Mouse (Mus musculus): Measurements from ENCODE around the gene Yeats4. TPM values are rescaled to one million over a fixed set of nuclear protein-coding genes. Genes with fewer than 3 reads are reported as not detected.

The Yeats4 gene
- polyA plus RNA-seq, 1 experiment from 2014 or later: 131 TPM

- WGBS: 89% methylated on average over 3 of the region's 3 CpGs
- H3K4me2 ChIP-seq (ENCODE audit: low read depth, severe bottlenecking): no peak overlapping the region
- no peaks in the 10 kb centered on the region for H3K36me3 ChIP-seq (ENCODE audit: control insufficient read depth, insufficient read depth, low read length)
- no peak for DNase-seq (ENCODE audit: low spot score)
- no peaks in the 10 kb centered on the region for H3K4me1 ChIP-seq (ENCODE audit: control insufficient read depth, insufficient read depth, low read length)
- no peaks in the 10 kb centered on the region for H3K9me3 ChIP-seq (ENCODE audit: control insufficient read depth, low read length)
- H3K4me3 ChIP-seq (ENCODE audit: low read depth, low read length): no peak overlapping the region
- no peak overlapping the region for H3K27ac ChIP-seq (replicated peaks; ENCODE audit: low read depth, low read length)
- ATAC-seq (ENCODE audit: insufficient number of reproducible peaks, low FRiP score, low TSS enrichment, low read depth): no peak
- no peak overlapping the region for H3K9ac ChIP-seq (ENCODE audit: low read length)
- H3K27me3 ChIP-seq (ENCODE audit: control insufficient read depth, insufficient read depth, low read length): no peaks in the 10 kb centered on the region
Observed at GRCm38 (mm10) chr10:117196696-117197095, 27.6 kb downstream of the Yeats4 start.

- ATAC-seq (ENCODE audit: insufficient number of reproducible peaks, low FRiP score, low TSS enrichment, low read depth): no peak
- no peaks in the 10 kb centered on the region for H3K4me1 ChIP-seq (ENCODE audit: control insufficient read depth, insufficient read depth, low read length)
- no peak overlapping the region for H3K27ac ChIP-seq (replicated peaks; ENCODE audit: low read depth, low read length)
- H3K4me3 ChIP-seq (ENCODE audit: low read depth, low read length): no peak overlapping the region
- no peaks in the 10 kb centered on the region for H3K36me3 ChIP-seq (ENCODE audit: control insufficient read depth, insufficient read depth, low read length)
- no peak overlapping the region for H3K9ac ChIP-seq (ENCODE audit: low read length)
- WGBS: 92% methylated on average over 4 of the region's 4 CpGs
- H3K27me3 ChIP-seq (ENCODE audit: control insufficient read depth, insufficient read depth, low read length): no peaks in the 10 kb centered on the region
- no peak for DNase-seq (ENCODE audit: low spot score)
- H3K9me3 ChIP-seq (ENCODE audit: control insufficient read depth, low read length): no peaks in the 10 kb centered on the region
- H3K4me2 ChIP-seq (ENCODE audit: low read depth, severe bottlenecking): no peak overlapping the region
Observed at GRCm38 (mm10) chr10:117195748-117196147, 28.6 kb downstream of the Yeats4 start.

- ATAC-seq (ENCODE audit: insufficient number of reproducible peaks, low FRiP score, low TSS enrichment, low read depth) (no peak), DNase-seq (ENCODE audit: low spot score) (no peak)
- Histone ChIP-seq H3K4me2 (ENCODE audit: low read depth, severe bottlenecking) (no peak overlapping the region), H3K9ac (ENCODE audit: low read length) (no peak overlapping the region), H3K27ac (replicated peaks; ENCODE audit: low read depth, low read length) (no peak overlapping the region), H3K4me3 (ENCODE audit: low read depth, low read length) (no peak overlapping the region), H3K27me3 (ENCODE audit: control insufficient read depth, insufficient read depth, low read length) (no peaks in the 10 kb centered on the region), H3K4me1 (ENCODE audit: control insufficient read depth, insufficient read depth, low read length) (no peaks in the 10 kb centered on the region), H3K9me3 (ENCODE audit: control insufficient read depth, low read length) (no peaks in the 10 kb centered on the region), H3K36me3 (ENCODE audit: control insufficient read depth, insufficient read depth, low read length) (no peaks in the 10 kb centered on the region)
- 94% methylated on average over 12 of the region's 12 CpGs for WGBS
Observed at GRCm38 (mm10) chr10:117195005-117195404, 29.3 kb downstream of the Yeats4 start.

DNA sequence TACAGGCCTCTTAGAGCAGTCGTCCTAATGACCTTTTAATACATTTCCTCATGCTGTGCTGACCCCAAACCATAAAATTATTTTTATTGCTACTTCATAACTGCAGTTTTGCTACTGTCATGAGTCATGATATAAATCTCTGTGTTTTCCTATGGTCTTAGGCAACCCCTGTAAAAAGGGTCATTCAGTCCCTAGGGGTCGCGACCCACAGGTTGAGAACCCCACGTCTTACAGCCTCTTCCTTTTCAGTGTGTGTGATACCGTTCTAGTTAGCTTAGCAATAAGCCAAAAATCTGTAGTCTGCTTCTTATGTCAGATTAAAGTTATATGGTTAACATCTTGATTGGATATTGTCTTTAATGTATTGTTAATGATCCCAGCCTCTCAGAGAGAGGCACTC lies 30.9 kb downstream of the Yeats4 start:
- Histone ChIP-seq H3K4me1 (ENCODE audit: control insufficient read depth, insufficient read depth, low read length) (no peaks in the 10 kb centered on the region), H3K4me2 (ENCODE audit: low read depth, severe bottlenecking) (no peak overlapping the region), H3K36me3 (ENCODE audit: control insufficient read depth, insufficient read depth, low read length) (no peaks in the 10 kb centered on the region), H3K9me3 (ENCODE audit: control insufficient read depth, low read length) (no peaks in the 10 kb centered on the region), H3K27me3 (ENCODE audit: control insufficient read depth, insufficient read depth, low read length) (no peaks in the 10 kb centered on the region), H3K27ac (replicated peaks; ENCODE audit: low read depth, low read length) (no peak overlapping the region), H3K9ac (ENCODE audit: low read length) (no peak overlapping the region), H3K4me3 (ENCODE audit: low read depth, low read length) (no peak overlapping the region)
- ATAC-seq (ENCODE audit: insufficient number of reproducible peaks, low FRiP score, low TSS enrichment, low read depth) (no peak), DNase-seq (ENCODE audit: low spot score) (no peak)
- WGBS: 64% methylated on average over 5 of the region's 5 CpGs

DNA sequence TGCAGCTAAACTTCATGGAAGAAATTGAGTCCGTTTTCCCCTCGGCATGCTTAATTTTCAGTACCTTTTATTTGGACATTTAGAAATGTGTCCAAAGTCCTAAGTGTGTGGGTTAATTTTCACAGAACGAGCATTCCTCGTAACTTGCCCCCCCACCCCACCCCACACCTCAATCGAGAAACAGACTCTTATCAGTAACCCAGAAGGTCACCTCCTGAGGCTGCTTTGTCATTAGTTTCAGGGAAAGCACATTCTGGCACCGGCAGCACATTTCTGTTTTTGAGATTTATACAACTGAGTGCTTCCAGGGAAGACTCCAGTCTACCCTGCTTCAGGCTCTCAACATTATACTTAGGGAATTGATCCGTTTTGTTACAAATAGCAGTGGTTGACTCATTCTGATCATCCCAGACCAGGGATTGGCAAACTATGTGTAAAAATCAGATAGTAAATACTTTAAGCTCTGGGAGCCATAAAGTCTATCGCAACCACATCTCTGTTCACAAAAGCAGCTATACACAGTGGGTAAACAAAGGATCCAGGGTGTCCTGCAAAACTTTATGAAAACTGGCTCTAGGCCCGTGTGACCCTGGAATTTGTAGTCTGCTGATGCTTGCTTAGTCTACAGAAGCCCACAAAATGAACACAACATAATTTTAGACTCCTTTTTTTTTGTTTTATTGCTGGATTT lies 38.8 kb downstream of the Yeats4 start:
- WGBS: 75% methylated on average over 9 of the region's 9 CpGs

GRCm38 (mm10) chr10:117181098-117181497 lies 43.2 kb downstream of the Yeats4 start:
- no peak overlapping the region for H3K9ac ChIP-seq (ENCODE audit: low read length)
- DNase-seq (ENCODE audit: low spot score) (no peak), ATAC-seq (ENCODE audit: insufficient number of reproducible peaks, low FRiP score, low TSS enrichment, low read depth) (no peak)
- H3K4me3 ChIP-seq (ENCODE audit: low read depth, low read length): no peak overlapping the region
- 51% methylated on average over 3 of the region's 3 CpGs for WGBS
- no peaks in the 10 kb centered on the region for H3K27me3 ChIP-seq (ENCODE audit: control insufficient read depth, insufficient read depth, low read length)
- no peak overlapping the region for H3K27ac ChIP-seq (replicated peaks; ENCODE audit: low read depth, low read length)
- H3K4me2 ChIP-seq (ENCODE audit: low read depth, severe bottlenecking): no peak overlapping the region
- no peaks in the 10 kb centered on the region for H3K4me1 ChIP-seq (ENCODE audit: control insufficient read depth, insufficient read depth, low read length)
- no peaks in the 10 kb centered on the region for H3K9me3 ChIP-seq (ENCODE audit: control insufficient read depth, low read length)
- no peaks in the 10 kb centered on the region for H3K36me3 ChIP-seq (ENCODE audit: control insufficient read depth, insufficient read depth, low read length)

More for the DNA sequence above, 38.8 kb downstream of the Yeats4 start:
- Histone ChIP-seq H3K9ac (ENCODE audit: low read length) (no peak overlapping the region), H3K9me3 (ENCODE audit: control insufficient read depth, low read length) (no peaks in the 10 kb centered on the region), H3K4me2 (ENCODE audit: low read depth, severe bottlenecking) (no peak overlapping the region), H3K27me3 (ENCODE audit: control insufficient read depth, insufficient read depth, low read length) (no peaks in the 10 kb centered on the region), H3K4me3 (ENCODE audit: low read depth, low read length) (no peak overlapping the region), H3K36me3 (ENCODE audit: control insufficient read depth, insufficient read depth, low read length) (no peaks in the 10 kb centered on the region), H3K27ac (replicated peaks; ENCODE audit: low read depth, low read length) (no peak overlapping the region), H3K4me1 (ENCODE audit: control insufficient read depth, insufficient read depth, low read length) (no peaks in the 10 kb centered on the region)
- ATAC-seq (ENCODE audit: insufficient number of reproducible peaks, low FRiP score, low TSS enrichment, low read depth) (no peak), DNase-seq (ENCODE audit: low spot score) (no peak)

DNA sequence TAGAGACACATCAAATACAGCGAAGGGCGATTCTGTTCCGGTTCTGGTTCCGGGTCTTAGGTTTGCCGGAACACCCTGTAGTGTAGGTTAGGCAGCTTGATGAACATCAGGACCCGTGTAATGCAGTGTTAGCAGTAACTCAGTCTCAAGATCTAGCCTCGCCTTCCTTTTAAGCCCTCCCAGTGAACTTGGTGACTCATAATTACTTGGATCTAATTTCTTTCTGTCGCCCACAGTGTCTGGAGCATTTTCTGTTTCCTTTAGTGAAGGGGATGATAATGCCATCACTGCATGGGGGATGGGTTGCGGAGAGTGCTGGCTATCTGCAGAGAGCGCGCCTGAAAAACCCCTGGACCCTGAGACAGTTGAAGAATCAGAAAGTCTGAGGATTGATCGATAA lies 49.7 kb downstream of the Yeats4 start:
- Histone ChIP-seq H3K27me3 (ENCODE audit: control insufficient read depth, insufficient read depth, low read length) (no peaks in the 10 kb centered on the region), H3K27ac (replicated peaks; ENCODE audit: low read depth, low read length) (no peak overlapping the region), H3K4me1 (ENCODE audit: control insufficient read depth, insufficient read depth, low read length) (no peaks in the 10 kb centered on the region), H3K36me3 (ENCODE audit: control insufficient read depth, insufficient read depth, low read length) (no peaks in the 10 kb centered on the region), H3K9me3 (ENCODE audit: control insufficient read depth, low read length) (no peaks in the 10 kb centered on the region), H3K4me3 (ENCODE audit: low read depth, low read length) (no peak overlapping the region), H3K9ac (ENCODE audit: low read length) (no peak overlapping the region), H3K4me2 (ENCODE audit: low read depth, severe bottlenecking) (no peak overlapping the region)
- ATAC-seq (ENCODE audit: insufficient number of reproducible peaks, low FRiP score, low TSS enrichment, low read depth): no peak
- no peak for DNase-seq (ENCODE audit: low spot score)
- 68% methylated on average over 12 of the region's 12 CpGs for WGBS

DNA sequence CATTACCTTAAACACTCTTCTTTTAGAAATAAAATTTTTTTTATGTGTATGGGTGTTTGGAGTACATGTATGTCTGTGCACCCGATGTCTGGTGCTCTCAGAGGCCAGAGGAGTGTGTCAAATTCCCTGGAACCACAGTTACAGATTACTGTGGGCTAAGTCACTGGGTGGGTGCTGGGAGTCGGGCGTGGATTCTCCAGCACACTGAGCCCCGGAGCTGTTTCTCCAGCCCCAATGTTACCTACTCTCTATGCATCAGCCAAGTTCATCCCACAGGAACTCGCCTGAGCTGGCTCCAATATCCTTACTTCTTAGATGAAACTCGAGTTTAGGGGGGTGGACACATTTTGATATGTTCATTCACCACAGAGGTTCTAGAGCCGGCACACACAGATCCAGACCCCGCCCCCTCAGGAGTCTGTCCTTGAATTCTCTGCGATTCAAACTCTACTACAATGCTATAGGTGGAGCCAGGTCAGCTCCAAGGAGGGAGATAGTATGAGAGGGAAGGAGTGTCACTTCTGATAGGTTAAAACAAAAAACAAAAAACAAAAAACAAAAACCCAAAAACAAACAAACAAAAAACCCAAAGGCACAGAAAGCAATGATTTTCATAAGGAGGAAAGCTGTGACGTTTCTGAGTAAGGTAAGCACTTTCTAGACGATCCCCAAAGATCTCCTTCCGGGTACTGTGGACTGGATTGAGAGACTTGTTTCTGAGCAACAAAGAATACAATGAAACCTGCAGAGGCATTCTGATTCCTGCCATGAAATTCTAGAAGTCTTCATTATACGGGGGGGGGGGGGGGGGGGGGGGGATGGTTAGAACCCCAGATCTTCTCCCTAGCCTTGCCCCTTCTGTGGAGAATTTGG lies 50.5 kb downstream of the Yeats4 start:
- Histone ChIP-seq H3K4me1 (ENCODE audit: control insufficient read depth, insufficient read depth, low read length) (no peaks in the 10 kb centered on the region), H3K27ac (replicated peaks; ENCODE audit: low read depth, low read length) (no peak overlapping the region), H3K27me3 (ENCODE audit: control insufficient read depth, insufficient read depth, low read length) (no peaks in the 10 kb centered on the region), H3K9me3 (ENCODE audit: control insufficient read depth, low read length) (no peaks in the 10 kb centered on the region), H3K4me2 (ENCODE audit: low read depth, severe bottlenecking) (no peak overlapping the region), H3K4me3 (ENCODE audit: low read depth, low read length) (no peak overlapping the region), H3K36me3 (ENCODE audit: control insufficient read depth, insufficient read depth, low read length) (no peaks in the 10 kb centered on the region), H3K9ac (ENCODE audit: low read length) (no peak overlapping the region)
- ATAC-seq (ENCODE audit: insufficient number of reproducible peaks, low FRiP score, low TSS enrichment, low read depth) (no peak), DNase-seq (ENCODE audit: low spot score) (no peak)
- WGBS: 53% methylated on average over 13 of the region's 13 CpGs

Measured in limb, embryonic 11.5 days (tissue).